Mouse (Mus musculus): ENCODE results near the gene Dcps.
"Not testable (repeated sequence)": the region's sequence is repeated elsewhere in the genome, so short reads cannot be mapped to it uniquely, and the experiment has no call there.

The Dcps gene

GRCm38 (mm10) chr9:35176124-35176659, 331 bp upstream of the Dcps start:
- DNase-seq = no peak

GRCm38 (mm10) chr9:35173331-35173730, 2.5 kb downstream of the Dcps start:
- no peak for DNase-seq

DNA sequence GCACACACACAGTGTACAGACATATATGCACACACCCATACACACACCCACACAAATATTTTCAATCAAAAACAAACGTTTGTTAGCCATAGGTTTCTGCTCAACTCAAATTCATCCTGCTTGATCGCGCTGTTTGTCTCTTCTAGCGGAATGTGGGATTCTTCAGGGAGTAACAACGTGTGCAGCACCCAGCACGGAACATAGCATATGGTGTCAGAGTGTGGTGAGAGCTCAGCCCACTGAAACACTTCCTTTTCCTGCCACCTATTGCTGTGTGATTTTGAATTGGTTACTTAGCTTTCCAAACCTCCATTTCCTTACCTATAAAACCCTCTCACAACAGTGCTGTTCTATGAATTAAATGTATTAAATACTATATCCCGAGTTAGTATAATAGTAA, 5.8 kb downstream of the Dcps start:
- no peak for DNase-seq

- no peak for DNase-seq
Measured at GRCm38 (mm10) chr9:35166798-35167635, 8.8 kb downstream of the Dcps start.

GRCm38 (mm10) chr9:35166144-35166797, 9.6 kb downstream of the Dcps start:
- DNase-seq = peak in 1 of 2 experiments; percentile 31

DNA sequence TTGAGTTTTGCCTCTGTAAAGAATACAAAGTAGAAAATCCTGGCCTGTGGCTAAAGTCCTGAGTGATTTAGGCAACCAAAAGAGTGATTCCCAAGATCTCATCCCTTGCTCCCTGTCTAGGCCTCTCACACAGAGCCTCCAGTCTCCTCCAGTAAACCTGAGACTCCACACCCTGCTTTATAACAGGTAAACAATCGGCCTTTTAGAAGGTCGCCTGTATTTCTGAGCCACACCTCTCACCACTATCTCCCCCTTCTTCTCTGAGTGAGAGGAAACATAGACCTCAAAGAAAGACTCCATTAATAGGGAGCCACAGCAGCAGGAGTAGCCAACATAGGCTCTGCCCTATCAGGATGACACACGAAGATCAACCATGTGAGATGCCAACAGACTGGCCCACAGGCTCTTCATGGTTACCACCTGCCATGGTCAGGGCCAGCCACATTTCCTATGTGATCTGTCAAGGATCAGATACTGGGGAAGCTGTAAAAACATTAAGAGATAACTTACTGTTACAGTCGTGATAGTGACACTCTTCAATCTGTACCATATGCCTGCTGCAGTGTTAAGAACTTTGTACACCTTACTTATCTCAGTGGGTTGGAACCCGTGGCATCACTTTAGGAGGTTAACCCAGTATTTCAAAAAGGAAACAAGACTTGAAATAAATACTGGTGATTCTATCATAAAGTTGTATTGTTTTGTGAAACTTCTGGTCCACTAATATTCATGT, 11.6 kb downstream of the Dcps start:
- no peak for DNase-seq

- peak; percentile 27 to 57 for DNase-seq
Measured at GRCm38 (mm10) chr9:35163011-35163690, 12.7 kb downstream of the Dcps start.

GRCm38 (mm10) chr9:35161721-35162120, 14.1 kb downstream of the Dcps start:
- no peak for DNase-seq

DNA sequence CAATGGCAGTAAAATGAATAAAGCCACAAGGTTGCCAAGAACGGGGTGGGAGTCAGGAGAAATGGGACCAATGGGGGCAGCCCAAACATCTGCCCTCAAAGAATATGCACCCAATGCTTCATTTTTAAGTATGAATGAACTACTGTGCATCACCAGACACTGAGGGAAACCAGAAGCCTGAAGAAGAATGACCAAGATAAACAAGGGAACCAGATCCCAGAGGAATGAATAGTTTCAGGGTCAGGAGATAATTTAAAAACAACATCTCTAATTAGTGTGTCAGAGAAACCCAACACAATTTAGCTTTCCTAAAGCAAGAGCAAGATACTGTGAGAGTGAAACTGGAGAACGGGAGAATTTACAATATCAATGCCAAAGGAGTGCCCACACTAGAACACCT, 15.2 kb downstream of the Dcps start:
- DNase-seq = no peak

DNA sequence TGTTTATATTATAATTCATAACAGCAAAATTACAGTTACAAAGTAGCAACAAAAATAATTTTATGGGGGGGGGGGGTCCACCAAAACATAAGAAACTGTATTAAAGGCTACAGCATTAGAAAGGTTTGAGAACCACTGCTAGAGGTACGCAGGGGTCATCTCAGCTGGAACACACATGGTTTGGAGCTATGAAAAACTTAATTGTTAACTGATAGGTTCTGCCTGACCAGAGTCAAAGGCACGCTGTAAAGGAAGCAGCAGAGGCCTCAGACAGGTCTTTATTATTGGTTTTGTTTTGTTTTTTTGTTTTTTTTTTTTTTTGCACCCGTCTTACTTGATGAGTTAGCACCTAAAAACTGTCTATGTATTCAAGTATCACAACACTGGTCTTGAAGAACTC, 17.4 kb downstream of the Dcps start:
- no peak for DNase-seq

GRCm38 (mm10) chr9:35156862-35157261, 19.0 kb downstream of the Dcps start:
- peak; percentile 24 to 58 for DNase-seq

GRCm38 (mm10) chr9:35156002-35156710, 19.7 kb downstream of the Dcps start:
- peak; percentile 48 to 85 for DNase-seq

- no peak for DNase-seq
Measured at GRCm38 (mm10) chr9:35152923-35153322, 22.9 kb downstream of the Dcps start.

DNA sequence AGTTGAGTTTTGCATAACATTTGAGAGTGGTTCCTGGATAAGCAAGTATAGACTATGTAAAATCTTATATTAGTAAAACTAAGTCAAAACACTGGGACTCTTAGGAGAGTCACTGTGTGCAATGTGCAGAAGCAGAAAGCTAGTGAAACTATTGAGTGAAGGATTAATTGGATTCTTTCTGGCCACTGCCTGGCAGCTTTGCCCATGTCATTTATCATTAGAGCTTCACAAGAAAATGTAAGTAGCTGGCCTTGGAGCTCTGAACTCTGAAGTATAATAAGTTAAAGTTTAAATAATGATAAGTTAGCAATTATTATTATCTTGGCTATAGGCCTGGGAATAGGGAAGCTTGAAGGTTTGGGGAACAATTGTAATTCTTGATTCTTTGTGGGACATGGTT, 27.0 kb downstream of the Dcps start:
- DNase-seq = not testable (repeated sequence)

DNA sequence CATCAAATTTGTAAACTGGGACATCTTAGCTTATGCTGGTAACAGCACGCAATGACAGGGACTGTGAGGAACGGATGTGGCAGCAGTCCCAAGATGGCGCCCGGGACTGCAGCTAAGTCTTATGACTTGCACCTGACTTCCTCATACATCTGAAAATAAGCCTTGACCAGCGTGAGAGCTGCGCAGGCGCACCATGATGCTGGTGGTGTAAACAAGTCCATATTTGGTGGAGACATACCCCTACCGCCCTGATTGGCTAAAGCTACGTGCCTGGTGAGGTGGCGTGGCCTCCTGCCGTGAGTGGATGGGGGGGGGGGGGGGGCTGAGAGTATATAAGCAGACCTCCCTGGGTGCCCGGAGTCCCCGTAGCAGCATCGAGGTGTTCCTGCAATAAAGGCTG, 28.6 kb downstream of the Dcps start:
- DNase-seq = not testable (repeated sequence)

- DNase-seq = no peak
Measured at GRCm38 (mm10) chr9:35145829-35146228, 30.0 kb downstream of the Dcps start.

DNA sequence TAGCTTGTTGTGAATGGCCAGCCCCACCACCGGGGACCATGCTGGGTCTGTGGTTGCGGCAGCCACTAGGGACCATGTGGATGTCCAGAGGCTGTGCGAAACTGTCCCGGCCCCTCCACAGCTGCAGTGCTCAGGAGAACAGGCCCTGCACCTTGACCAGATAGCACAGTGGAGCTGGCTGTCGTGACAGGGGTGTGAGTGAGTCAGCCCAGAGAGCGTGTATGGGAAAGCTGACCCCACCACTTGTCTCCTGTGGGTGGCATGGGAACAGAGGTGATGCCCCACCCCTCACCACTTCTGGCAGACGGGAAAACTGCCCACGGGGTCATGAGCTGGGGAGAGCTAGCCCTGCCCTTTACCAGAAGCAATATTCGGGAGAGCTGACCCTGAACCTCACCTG, 30.7 kb downstream of the Dcps start:
- no peak for DNase-seq

GRCm38 (mm10) chr9:35142221-35142620, 33.6 kb downstream of the Dcps start:
- DNase-seq = no peak

DNA sequence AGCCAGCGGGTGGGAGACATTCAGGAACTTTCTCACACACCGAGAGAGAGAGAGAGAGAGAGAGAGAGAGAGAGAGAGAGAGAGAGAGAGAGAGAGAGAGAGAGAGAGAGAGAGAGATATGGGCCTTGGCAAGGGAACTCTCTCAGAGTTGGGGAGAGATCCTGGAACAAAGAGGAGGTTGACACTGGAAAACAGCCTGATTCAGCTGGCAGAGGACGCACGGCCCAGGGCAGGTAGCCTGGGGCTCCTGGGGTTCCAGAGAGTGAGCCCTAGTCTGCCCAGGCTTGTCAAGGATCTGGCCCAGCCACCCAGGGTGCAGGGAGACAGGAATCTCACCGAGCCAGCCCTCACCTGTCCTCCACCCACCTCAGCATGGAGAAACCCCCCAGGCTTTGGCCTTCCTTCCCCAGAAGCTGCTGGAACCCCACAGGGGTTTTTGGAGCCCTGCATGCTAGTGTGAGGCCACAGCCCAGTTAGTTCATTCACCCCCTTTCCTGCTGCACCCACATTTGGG, 36.6 kb downstream of the Dcps start:
- DNase-seq = no peak

DNA sequence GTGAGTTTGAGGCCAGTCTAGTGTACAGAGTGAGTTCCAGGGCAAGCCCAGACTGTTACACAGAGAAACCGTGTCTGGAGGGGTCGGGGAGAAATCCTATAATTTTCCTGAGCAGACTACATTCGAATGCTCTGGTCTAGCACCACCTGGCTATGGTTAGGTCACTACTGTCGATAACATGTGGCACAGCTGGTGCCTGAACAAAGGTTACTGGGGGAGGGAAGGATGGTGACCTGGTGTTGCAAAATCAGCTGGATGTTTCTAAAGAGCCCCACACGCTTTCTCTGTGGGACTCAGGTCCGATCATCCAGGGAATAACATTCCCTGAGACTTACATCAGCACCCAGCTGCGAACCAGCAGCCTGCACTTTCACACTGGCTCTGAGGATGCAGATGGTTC, 37.8 kb downstream of the Dcps start:
- no peak for DNase-seq

GRCm38 (mm10) chr9:35135575-35135974, 40.3 kb downstream of the Dcps start:
- DNase-seq = peak; percentile 31 to 43

Data from lung, postnatal 4 days (tissue).